Mouse (Mus musculus): ENCODE measurements around the gene Gm45140. TPM values are rescaled to one million over a fixed set of nuclear protein-coding genes. Genes with fewer than 3 reads are reported as not detected.

Gene Gm45140
- polyA plus RNA-seq, 2 experiments = 2.7 to 9.1 TPM

DNA sequence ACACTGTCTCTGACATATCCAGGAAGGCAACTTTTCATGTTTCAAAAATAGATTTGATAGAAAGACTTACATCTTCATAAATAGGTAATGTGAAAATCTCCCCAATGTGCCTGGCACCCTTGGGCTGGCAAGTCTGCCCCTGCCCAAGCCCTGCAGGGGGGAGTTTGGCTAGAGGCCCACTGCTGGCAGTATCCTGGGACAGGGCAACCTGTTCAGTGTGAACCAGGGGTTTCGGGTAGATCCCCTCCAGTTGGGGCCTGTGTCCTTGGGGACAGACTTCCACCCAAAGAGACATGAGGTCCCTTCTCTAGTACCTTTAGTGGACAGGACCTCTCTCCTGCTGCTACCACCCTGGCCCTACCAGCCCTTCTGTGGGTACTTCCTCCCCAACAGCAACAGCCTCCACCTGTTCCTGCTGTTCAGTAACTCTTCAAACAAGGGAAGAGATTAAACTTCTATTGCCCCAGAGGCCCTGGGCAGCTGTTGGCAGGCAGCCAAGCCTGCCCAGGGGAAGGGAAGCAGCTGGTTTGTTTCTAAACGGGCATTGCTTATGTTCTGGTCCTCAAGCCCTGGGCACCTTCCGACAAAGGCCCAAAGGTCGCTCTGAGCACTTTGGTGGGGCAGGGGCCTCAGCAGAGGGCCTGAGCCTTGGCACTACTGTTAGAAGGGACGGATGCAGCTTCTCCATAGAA lies 46.6 kb downstream of the Gm45140 start:
- Histone ChIP-seq H3K36me3 (ENCODE audit: control insufficient read depth, insufficient read depth, low read length) (peaks cover 22% of the 10 kb centered on the region), H3K4me3 (replicated peaks; ENCODE audit: low read length) (no peak overlapping the region), H3K9ac (ENCODE audit: low read depth, low read length, severe bottlenecking) (no peak overlapping the region), H3K4me1 (ENCODE audit: control insufficient read depth, insufficient read depth, low read length) (no peaks in the 10 kb centered on the region), H3K27me3 (ENCODE audit: control insufficient read depth, insufficient read depth, low read length) (no peaks in the 10 kb centered on the region), H3K27ac (replicated peaks; ENCODE audit: low read depth, low read length) (no peak overlapping the region), H3K4me2 (replicated peaks; ENCODE audit: low read depth, low read length, severe bottlenecking) (no peak overlapping the region), H3K9me3 (ENCODE audit: control insufficient read depth, low read length) (no peaks in the 10 kb centered on the region)
- DNase-seq (ENCODE audit: low spot score) (no peak), ATAC-seq (ENCODE audit: low FRiP score, low read depth) (no peak)
- TF ChIP-seq POLR2A (IDR thresholded peaks at IDR 0.05; ENCODE audit: borderline replicate concordance, extremely low read depth, insufficient read depth, insufficient read length) = no peak
- WGBS = 47% methylated on average over 5 of the region's 5 CpGs

DNA sequence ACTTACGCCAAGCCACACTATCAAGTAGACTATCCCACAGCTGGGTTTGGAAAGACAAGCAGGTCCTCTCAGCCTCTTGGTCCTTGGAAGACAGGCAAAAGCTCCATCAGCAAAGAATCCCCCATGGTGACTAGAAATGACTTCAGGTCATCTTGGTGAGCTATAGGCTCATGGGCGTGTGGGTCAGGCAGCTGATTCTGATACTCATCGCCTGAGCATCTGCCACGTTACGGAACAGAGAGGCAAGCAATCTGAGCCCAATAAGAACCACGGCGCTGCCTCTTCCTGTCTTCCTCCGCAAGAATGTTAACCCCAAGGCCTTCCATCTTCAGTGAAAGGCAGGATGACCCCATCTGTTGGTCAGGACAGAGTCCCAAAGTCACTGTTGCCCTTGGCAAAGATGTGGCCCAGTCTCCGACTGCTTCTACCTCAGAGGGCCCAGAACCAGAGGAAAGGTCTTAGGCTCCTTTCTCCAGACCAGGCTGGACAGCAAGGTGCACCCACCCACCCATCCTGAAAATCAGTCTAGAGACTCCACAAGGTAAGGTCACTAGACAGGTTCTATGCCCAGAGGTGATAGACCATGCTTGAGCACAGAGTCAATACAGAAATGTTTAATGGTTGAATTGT lies 47.2 kb downstream of the Gm45140 start:
- no peak overlapping the region for H3K4me3 ChIP-seq (replicated peaks; ENCODE audit: low read length)
- no peaks in the 10 kb centered on the region for H3K27me3 ChIP-seq (ENCODE audit: control insufficient read depth, insufficient read depth, low read length)
- TF ChIP-seq POLR2A (IDR thresholded peaks at IDR 0.05; ENCODE audit: borderline replicate concordance, extremely low read depth, insufficient read depth, insufficient read length) = no peak
- no peaks in the 10 kb centered on the region for H3K4me1 ChIP-seq (ENCODE audit: control insufficient read depth, insufficient read depth, low read length)
- H3K36me3 ChIP-seq (ENCODE audit: control insufficient read depth, insufficient read depth, low read length) = peaks cover 18% of the 10 kb centered on the region
- no peak overlapping the region for H3K4me2 ChIP-seq (replicated peaks; ENCODE audit: low read depth, low read length, severe bottlenecking)
- no peaks in the 10 kb centered on the region for H3K9me3 ChIP-seq (ENCODE audit: control insufficient read depth, low read length)
- H3K27ac ChIP-seq (replicated peaks; ENCODE audit: low read depth, low read length) = no peak overlapping the region
- 89% methylated on average over 9 of the region's 9 CpGs for WGBS
- ATAC-seq (ENCODE audit: low FRiP score, low read depth) (no peak), DNase-seq (ENCODE audit: low spot score) (no peak)
- no peak overlapping the region for H3K9ac ChIP-seq (ENCODE audit: low read depth, low read length, severe bottlenecking)

DNA sequence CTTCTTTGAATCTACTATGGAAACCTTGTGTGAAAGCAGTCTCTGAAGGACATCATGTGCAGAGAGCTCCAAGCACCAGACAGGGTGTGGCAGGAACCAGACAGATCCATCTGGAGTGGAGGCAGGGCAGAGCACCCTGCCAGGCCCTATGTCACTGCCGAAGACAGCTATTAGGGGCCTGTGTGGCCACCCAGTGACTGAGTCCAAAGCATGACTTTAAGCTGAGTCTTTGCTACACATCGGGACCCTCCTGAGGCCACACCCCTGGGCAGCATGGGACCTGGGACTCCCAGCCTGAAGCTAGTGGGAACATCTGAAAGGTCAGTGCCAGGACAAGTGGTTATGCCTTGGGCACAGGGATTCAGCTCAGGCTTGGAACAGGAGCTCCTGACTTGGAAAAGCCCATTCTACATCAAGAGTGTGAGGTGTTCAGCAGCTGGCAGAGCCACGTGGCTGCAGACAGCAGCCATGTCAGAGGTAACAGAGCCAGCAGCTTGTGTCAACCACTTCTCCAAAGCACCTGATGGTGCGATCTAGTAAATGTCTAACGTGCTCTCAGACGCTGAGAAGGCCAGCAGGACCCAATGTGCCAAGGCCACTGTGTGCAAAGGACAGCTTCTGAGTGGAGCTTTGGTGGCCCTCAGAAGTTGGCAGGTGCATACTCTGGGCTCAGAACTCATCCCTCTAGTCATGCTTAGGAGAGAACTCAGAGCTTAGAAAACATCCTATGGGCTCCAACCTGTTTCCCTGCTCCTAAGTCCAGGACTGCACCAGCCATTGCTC lies 48.3 kb downstream of the Gm45140 start:
- Histone ChIP-seq H3K9me3 (ENCODE audit: control insufficient read depth, low read length) (no peaks in the 10 kb centered on the region), H3K27ac (replicated peaks; ENCODE audit: low read depth, low read length) (no peak overlapping the region), H3K27me3 (ENCODE audit: control insufficient read depth, insufficient read depth, low read length) (no peaks in the 10 kb centered on the region), H3K36me3 (ENCODE audit: control insufficient read depth, insufficient read depth, low read length) (peaks cover 11% of the 10 kb centered on the region), H3K4me2 (replicated peaks; ENCODE audit: low read depth, low read length, severe bottlenecking) (no peak overlapping the region), H3K4me3 (replicated peaks; ENCODE audit: low read length) (no peak overlapping the region), H3K9ac (ENCODE audit: low read depth, low read length, severe bottlenecking) (no peak overlapping the region), H3K4me1 (ENCODE audit: control insufficient read depth, insufficient read depth, low read length) (no peaks in the 10 kb centered on the region)
- TF ChIP-seq POLR2A (IDR thresholded peaks at IDR 0.05; ENCODE audit: borderline replicate concordance, extremely low read depth, insufficient read depth, insufficient read length) = no peak
- DNase-seq (ENCODE audit: low spot score) (no peak), ATAC-seq (ENCODE audit: low FRiP score, low read depth) (no peak)
- 85% methylated on average over 6 of the region's 6 CpGs for WGBS

DNA sequence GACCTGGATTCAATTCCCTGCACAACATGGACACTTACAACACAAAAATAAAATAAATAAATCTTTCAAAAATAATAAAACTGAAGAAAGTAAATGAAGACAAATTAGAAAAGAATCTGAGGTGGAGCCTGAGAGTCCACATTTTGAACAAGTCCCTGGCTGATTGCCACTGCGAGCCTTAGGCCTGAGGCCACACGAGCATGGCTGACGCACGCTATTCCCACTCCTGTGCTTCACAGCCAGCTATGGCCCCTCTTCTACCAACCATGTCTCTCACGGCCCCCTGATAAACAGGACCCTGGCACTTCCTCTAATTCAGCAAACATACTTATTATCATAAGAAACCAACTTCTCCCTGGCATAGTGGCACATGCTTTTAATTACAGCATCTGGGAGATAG lies 49.0 kb downstream of the Gm45140 start:
- DNase-seq (ENCODE audit: low spot score) (no peak), ATAC-seq (ENCODE audit: low FRiP score, low read depth) (no peak)
- no peak for TF ChIP-seq POLR2A (IDR thresholded peaks at IDR 0.05; ENCODE audit: borderline replicate concordance, extremely low read depth, insufficient read depth, insufficient read length)
- no peak overlapping the region for H3K4me3 ChIP-seq (replicated peaks; ENCODE audit: low read length)
- WGBS = 76% methylated on average over 5 of the region's 5 CpGs
- H3K4me2 ChIP-seq (replicated peaks; ENCODE audit: low read depth, low read length, severe bottlenecking) = no peak overlapping the region
- no peak overlapping the region for H3K9ac ChIP-seq (ENCODE audit: low read depth, low read length, severe bottlenecking)
- no peaks in the 10 kb centered on the region for H3K9me3 ChIP-seq (ENCODE audit: control insufficient read depth, low read length)
- H3K4me1 ChIP-seq (ENCODE audit: control insufficient read depth, insufficient read depth, low read length) = no peaks in the 10 kb centered on the region
- H3K27ac ChIP-seq (replicated peaks; ENCODE audit: low read depth, low read length) = no peak overlapping the region
- H3K36me3 ChIP-seq (ENCODE audit: control insufficient read depth, insufficient read depth, low read length) = 0 out of 2 replicates have a peak, but pooled peaks cover 5% of the 10 kb centered on the region
- no peaks in the 10 kb centered on the region for H3K27me3 ChIP-seq (ENCODE audit: control insufficient read depth, insufficient read depth, low read length)

DNA sequence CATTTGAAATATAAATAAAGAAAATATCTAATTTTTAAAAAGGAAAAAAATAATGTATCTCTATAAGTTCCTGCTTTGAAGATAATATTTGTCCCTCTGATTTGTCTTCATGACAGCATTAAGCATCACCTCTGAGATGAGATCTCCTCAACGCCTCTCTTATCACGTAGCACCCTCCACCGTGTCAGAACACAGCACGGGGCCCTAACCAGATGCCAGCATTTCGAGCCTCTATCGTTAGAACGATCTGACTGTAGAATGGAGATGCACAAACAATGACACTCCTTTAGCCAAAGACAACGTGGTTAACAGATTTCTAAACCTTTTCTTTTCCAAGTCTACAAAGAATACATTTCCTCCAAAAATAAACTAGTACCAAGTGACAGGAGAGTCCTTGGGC lies 51.6 kb downstream of the Gm45140 start:
- DNase-seq (ENCODE audit: low spot score) (no peak), ATAC-seq (ENCODE audit: low FRiP score, low read depth) (no peak)
- 71% methylated on average over 8 of the region's 8 CpGs for WGBS
- no peak for TF ChIP-seq POLR2A (IDR thresholded peaks at IDR 0.05; ENCODE audit: borderline replicate concordance, extremely low read depth, insufficient read depth, insufficient read length)
- no peaks in the 10 kb centered on the region for H3K9me3 ChIP-seq (ENCODE audit: control insufficient read depth, low read length)
- H3K27me3 ChIP-seq (ENCODE audit: control insufficient read depth, insufficient read depth, low read length) = no peaks in the 10 kb centered on the region
- H3K9ac ChIP-seq (ENCODE audit: low read depth, low read length, severe bottlenecking) = no peak overlapping the region
- H3K4me1 ChIP-seq (ENCODE audit: control insufficient read depth, insufficient read depth, low read length) = no peaks in the 10 kb centered on the region
- no peak overlapping the region for H3K4me3 ChIP-seq (replicated peaks; ENCODE audit: low read length)
- no peak overlapping the region for H3K4me2 ChIP-seq (replicated peaks; ENCODE audit: low read depth, low read length, severe bottlenecking)
- H3K27ac ChIP-seq (replicated peaks; ENCODE audit: low read depth, low read length) = no peak overlapping the region
- no peaks in the 10 kb centered on the region for H3K36me3 ChIP-seq (ENCODE audit: control insufficient read depth, insufficient read depth, low read length)
